Mouse (Mus musculus) cerebellum, adult 11 months (tissue): ENCODE measurements at regions not wholly inside any gene's neighbourhood (a gene's known extent, or its start where the extent isn't known, plus 50 kb on each side); places are given as distances from the start of the nearest gene placed in this dataset.

Source experiments
- DNase-seq: peaks from one replicate; pipeline ENCODE4 v3.0.0; 2022

DNA sequence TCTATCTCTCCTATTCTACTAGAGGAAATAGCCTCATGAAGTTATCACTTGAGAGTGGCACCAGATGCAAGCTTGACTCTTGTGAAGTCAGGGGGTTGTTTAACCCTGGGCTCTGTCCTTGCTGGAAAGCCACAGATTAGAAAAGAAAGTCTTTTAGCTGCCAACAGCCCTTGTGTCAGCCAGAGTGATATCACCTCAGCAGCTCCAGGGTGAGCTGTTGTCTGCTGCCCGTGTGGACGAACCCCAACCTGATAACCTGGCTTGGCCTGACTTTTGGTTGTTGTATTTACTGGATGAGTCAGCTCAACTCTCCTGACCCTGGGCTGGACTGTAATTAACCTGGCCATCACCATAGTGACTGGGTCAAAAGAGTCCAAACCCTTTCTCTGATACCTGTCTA lies 88.6 kb upstream of the Serbp1 start:
- no peak for DNase-seq

DNA sequence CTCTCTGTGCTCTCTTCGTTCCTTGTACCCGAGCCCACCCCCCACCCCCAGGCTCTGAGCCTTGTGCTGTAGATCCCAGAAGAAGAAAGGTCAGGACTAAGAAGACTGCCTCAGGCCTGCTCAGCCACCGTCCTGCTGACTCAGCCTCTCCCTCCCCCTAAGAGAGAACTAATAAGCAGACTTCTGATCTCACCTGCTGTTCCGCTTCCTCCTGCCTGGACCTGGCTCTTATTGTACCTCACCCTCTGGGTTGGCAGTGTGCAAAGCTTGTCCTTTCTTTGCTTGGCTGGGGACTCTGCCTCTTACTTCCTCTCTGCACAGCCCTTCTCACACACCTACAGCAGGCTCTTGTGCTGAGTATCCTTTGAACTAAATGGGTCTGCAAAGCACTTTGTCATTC lies 91.3 kb upstream of the Serbp1 start:
- no peak for DNase-seq

DNA sequence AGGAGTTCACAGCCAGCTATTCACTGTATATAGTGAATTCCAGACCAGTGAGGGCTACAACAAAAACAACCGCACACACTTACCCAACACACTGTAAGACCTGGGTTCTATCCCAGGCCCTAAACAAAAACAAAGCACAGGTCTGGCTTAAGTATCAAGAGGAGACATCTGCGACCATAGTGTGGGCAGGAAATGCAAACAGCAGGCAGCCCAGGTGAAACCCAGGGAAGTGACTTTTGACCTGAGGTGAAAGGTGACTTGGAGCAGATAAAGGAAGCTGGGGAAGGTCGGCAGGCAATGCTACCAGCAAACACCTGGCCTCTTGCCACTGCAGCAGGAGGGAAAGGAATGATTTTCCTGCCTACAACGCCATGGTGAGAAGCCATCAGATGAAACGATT lies 92.0 kb upstream of the Serbp1 start:
- DNase-seq, result no peak

DNA sequence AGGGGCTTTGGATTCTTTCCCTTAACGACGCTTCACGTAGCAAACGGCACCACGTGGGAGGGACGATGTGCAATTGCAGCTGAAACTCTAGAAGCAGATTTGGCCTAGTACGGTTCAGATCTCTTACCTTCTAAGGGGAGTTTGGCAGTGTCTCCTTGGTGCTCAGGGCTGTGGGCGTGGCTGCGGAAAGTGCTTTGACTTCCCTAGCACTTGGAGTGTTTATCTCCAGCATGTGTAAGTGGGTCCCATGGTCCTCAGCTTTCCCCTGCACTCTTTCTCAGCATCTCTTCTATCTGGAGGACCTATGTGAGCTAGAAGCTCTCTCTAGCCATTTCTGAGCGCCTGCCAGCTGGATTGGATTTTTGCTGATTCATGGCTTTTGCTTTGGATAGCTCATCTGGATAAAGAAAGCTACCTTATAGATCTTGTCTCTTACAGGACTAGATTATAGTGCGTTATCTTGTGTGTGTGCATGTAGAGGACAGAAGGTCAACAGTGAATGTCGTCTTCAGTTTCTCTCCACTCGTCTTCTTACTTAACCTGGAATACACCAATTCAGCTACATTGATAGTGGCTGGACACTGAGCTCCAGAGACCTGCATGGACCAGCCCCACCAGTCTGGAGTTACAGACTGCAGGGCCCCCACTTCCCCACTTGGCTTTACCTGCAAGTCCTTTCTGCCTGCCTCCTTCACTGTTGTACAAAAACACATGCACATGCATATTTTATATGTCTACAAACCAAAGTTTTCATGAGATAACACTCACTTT lies 92.8 kb upstream of the Serbp1 start:
- no peak for DNase-seq

DNA sequence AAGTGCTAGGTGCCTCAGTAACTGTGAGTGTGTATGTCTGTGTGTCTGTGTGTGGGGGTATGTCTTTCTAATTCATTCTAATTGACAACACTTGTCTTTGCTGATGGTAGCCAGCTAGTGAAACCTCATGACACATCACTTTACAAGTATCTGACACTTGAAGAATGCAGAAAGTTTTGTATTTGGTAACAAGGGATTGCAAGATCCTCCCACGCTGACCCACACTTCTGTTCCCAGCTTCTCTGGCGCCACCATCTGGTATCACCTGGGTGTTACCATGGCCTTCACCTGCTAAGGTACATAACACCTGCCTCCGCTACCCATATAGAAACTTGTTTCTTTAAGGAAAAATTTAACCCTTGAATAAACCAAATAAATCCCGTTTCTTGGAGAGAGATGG lies 95.8 kb upstream of the Serbp1 start:
- peak; percentile 43 for DNase-seq

DNA sequence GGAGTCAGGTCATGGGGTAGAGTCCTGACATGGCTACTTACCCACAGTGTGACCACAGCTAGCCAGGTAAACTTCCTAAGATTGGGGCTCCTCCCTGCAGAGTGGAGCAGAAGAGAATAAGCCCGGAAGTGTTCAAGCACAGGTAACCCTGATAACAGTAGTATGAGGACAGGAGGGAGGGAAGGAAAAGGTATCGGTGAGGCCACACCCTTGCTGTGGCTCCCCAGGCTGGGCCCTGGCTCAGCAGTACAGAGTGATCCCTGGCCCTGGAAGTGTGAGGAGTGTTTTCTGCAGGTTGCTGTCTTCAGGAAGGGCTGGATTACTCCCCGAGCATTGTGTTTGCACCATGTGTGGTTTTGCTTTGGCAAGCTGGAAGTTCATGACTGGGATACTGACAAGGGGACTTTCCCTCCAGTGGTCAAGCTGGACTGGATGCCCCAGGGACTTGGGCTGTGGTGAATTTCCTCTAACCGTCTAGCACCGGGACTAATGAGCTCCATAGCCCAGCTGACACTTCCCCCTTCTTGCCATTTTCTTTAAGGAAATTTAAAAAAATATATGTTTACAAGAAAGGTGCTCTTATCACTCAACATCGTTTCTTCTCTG lies 97.2 kb upstream of the Serbp1 start:
- DNase-seq, result no peak

DNA sequence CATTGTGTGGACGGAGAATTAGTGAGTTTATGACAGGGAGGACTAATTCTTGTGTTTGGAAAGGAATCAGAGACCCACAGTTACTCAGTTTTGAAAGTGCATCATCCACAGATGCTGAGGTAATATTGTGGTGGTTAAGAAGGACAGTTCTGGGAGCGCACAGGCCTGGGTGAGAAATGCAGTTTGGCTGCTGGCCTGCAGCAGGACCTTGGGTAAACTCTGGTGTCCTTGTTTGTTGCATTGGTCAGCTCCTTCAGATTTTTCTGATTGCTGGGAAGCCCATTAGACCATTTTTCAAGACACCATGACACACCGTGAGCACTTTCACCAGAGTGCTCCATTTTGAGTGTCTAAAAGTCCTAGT lies 99.0 kb upstream of the Serbp1 start:
- no peak for DNase-seq

DNA sequence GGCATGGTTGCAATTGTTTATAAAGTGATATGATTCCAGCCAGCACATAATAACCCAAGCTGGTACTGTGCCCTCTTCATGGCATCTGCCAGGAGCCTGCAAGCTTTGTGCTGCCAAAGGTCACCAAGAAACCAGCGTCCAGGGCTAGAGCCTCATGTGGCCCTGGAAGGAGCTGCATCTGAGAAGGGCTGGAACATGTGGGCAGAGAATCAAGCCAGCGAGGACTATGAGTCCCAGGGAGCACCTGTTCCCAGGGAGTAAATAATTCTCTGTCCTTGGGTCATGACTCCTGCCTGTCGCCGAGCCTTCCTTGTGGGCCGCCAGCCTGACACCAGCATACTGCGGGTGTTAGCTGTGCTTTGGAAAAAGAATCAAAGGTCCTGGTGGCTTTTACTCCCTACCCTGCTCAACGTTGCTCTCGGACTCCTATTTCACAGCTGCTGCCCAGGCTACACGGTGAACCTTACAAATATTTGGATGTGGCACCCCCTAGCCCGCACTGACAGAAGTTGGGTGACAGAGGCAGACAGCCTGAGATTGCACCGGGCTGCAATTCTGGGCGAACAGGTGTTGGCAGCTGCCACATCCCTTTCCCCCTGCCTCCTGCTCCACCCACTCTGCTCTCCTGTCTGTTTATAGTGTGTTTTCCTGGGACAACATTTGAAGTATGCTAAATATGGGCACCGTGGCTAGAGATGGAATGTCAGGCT lies 99.5 kb upstream of the Serbp1 start:
- peak; percentile 25 for DNase-seq

DNA sequence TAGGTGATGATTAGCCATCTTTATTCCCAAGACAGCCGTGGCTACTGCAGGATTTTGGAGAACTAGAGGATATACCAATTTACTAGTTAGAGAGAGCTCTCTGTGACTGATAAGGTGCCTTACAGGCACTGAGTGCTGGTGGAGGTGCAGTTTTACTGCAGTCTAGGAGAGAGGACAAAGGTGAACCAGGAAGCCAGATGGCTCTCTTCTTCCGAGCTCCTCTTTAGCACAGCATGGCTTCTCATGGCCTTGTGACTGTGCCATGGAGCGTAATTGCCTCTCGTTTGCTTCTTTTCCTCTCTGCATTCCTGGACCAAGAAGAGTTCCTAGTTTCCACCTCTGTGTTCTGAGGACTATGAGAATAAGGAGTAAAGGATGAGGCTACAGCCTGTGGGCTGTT lies 100.2 kb upstream of the Gadd45a start:
- DNase-seq, result peak; percentile 33

DNA sequence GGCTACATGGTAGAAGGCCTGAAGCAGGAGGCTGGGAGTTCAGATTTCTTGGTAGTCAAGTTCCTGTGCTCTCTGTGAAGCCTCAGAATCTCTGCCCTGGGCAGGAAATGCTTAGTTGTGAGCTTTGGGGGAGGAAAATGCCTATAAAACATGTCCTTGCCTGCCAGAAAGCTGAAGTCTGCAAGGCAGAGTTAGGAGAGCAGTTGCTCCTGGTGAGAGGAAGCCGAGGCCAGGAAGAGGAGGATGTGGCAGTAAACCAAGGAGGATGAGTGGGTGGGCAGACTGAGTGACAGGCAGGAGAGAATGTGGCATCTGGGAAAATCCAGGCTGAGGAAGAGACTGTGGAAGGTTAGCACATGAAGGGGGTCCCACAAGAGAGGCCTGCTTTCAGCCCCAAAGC lies 97.7 kb upstream of the Gadd45a start:
- DNase-seq, result no peak

DNA sequence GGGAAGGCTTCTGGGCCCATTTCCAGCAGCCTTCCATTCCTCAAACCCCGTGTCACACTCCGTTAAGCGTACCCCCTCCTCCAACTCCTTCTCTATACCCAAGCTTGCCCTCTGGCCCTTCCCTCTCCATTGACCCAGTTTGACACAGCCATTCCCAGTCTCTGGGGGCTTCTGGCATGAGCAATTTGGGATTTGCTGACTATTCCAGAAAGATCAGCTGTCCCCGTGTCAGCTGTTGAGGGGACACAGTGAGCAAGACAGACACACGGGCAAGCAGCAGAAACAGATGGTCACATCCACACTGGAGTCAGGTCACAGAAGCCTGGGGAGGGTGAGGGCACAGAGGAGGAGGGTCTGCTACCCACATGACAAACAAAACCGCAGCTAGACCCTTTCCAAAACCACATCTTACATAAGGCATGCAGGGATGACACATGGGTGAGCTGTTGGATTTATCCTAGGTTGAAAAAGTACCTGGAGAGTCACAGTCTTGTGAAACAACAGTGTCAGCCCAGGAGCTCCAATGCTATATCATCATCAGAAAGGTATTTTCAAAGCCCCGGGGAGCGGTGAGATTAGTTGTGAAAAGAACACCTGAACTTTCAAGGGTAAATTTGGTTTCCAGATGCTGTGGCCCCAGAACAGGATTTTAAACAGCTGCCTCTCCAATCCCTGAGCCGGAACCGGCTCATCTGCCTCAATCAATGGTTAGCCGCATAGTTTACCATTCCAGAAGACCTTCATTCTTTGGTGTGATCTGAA lies 93.5 kb upstream of the Gadd45a start:
- DNase-seq, result no peak

DNA sequence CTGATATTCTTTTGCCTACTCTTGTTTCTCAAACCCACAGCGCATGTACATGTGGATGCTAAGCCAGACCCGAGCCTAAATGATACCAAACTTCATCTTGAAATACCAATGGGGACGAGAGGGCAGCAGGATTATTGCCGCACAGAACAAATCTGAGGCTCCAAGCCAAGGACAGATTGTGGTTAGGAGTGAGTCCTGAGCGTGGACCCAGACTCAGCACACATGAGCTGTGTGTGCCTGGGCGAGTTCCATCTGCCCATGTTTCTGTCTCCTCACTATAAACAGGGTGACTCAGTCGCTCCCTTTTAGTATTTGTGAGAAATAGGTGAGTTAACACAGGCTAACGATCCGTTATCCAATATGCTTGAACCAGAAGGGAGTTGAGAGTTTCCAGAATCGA lies 92.4 kb upstream of the Gadd45a start:
- DNase-seq, result no peak

DNA sequence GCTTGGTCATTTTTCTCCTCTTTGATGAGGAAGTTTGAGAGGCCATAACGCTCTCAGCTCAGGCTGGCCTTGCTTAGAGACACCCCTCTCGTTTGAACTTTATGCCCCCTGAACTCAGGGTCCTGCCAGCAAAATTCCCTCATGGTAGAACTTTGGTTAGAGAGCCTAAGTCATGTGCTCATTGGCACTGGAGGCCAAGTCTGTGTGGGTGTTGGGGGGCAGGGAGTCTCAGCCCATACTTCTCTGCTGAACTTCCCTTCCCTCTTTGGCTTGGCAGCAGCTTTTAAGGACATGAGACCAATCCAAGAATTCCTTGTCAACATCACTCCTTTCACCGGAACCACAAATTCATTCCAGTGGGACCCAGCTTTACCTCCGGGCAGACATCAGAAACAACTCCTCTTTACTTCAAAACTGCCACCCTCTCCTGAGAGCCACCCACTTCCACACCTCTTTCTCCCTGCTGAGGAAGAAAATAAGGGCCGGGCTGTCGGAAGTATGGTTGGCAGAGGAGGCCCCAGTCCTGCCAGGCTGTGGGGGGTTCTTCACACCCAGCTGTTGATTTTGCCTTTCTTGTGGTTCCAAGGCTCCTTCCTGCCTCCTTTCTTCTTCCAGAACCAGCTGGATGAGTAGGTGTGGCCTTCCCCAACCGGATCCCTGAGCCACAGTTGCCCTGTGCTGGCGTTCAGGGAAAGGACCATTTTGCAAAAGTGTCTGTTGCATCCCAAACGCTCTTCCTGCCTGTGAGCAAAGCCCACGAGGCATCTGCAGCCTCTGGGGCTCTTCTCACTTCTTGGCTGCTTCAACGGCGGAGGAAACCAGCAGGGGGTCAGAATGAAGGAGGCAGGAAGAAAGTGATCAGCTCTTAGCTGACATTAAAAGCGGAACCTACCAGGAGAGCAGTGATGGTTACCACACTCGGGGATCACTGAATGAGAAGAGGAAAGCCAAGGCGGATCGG lies 91.5 kb upstream of the Gadd45a start:
- DNase-seq, result no peak

DNA sequence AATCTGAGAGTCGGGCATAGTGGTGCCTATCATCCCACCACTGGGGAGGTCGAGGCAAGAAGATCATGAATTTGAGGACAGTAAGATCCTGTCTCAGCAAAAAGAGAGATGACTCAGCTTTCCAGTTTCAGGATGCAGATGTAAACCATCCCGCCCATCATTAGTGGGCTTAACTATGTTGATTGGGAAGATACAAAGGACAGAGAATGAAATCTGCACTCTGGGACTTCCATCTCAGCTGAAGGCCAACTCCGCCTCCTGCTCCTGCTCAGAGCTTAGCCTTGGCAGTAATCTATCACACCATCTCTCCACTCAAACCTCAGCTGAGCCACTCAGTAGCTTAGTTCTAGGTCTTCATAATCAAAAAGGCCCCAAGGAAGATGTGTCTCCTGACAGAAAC lies 90.5 kb upstream of the Gadd45a start:
- DNase-seq, result no peak

DNA sequence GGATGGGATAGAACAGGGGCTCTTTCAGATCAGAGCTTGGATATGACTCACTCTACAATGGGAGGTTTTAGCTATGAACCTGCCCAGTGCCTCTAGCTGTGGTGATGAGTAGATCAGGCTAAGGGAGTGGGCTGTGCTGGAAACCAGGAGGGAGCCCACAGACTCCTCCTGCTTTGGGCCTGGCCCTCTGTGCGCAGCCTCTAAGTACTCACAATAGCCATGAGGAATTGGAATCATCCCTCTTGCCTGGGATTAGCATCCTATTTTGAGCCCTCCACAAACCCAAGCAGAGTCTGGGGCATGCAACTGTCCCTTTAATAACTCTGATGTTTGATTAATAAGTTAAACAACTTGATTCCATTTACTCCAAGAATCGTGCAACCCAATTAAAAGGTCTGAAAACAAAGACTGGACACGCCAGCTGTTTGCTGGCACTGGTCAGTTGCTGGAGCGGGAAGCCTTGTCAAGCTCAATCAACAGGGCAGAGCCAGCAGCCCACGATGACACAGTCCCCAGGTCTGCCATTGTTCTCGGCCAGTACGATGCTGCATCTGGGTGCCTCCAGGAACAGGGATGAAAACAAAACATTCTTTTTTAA lies 88.6 kb upstream of the Gadd45a start:
- DNase-seq, result no peak

DNA sequence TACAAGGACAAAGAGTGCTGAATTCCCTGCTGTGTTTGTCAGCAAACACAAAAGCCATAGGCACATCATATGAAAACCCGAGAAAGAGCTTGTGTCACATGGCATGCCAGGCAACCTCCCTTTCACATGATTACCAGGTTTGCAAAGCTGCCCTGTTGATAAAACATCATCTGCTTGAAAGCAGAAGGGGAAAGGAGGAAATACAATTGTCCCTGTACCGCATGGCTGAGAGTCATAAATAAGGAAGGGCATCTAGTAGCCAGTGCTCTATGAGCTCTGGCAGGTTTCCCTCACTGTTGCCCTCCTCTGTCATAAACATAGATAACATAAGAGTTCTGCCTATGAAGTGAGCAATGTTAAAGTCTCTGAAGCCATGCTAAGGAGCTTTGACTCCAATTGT lies 86.8 kb upstream of the Gadd45a start:
- no peak for DNase-seq

DNA sequence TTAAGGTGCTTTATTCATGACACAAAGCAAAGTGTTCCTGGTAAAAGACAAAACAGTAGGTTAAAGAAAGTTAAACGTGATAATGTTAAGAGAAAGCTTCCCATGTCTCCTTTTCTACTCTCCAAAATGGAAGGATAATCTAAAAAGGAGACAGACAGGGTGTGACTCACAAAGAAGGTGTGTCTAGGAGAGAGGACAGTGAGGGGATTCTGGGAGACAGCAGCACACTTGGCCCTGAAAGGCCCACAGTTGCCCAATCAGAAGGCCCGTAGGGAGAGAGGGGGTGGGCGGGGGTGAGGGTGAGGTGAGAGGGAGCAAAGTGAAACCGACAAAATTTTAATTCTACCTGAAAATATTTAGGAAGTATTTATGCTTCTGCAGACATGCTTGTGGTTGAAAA lies 85.8 kb upstream of the Gadd45a start:
- no peak for DNase-seq

DNA sequence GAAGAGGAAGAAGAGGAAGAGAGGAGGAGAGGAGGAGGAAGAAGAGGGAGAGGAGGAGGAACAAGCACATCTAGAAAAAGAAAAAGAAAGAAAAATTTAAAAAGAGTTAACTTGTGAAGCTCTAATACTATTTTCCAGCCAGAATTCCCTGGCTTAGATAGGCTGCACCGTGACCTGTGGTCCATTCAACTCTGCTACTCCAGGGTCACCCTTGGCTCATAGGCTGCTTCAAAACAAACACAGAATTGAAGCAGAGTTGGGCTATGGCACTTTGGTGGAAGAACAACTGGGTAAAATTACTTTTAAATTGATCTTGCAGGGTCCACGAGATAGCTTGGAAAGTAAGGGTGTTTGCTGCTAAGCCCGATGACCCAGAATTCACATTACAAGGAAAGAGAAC lies 79.0 kb upstream of the Gadd45a start:
- DNase-seq, result no peak

DNA sequence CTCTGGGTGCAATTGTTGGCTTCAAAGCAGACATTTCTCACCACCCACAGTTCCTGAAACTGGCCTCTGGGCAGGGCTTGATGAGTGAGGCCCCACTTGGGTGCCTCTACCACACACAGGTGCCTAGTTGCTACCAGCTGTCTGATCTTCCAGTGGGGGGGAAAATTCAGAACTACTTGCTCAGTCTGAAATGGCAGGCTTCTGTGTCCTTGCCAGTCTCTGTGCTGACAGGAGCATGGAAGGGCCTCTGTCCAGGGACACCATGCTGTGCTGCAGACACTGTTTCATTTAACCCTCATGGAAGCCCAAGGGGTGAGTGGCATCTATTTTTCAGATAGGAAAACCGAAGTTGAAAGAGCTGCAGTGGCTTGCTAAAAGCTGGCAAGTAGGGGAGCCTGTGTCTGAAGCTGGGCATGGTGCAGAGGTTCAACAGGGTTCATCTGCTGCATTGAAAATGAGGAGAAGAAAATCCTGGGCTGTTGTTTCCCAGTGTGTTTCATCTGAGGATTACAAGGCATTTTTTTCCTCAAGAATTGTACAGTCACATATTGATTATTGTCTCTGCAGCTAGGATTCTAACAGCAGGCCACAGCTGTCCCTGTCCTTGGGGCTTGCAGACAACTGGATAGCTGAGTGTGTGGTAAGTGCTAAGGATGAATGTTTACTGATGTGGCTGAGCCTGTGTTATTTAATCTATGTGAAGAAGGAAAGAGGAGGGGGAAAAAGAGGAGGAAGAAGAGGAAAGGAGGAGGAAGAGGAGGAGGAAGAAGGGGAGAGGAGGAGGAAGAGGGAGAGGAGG lies 78.4 kb upstream of the Gadd45a start:
- no peak for DNase-seq

DNA sequence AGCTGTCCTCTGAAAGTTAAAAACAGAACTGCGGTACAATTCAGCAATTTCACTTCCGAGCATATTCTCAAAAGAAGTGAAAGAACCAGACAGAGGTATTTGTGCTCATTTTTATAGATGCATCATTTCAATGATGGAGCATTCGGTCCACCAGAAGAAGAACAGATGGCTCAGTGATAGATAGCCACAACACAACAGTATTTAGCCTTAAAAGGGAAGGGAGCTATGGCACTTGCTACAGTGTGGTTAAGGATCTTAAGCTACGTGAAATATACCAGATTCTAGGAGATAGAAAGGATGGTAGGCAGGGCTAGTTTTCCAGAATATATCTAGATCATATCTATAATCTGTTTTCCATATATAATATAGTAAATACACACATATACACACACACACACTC lies 77.5 kb upstream of the Gadd45a start:
- no peak for DNase-seq

DNA sequence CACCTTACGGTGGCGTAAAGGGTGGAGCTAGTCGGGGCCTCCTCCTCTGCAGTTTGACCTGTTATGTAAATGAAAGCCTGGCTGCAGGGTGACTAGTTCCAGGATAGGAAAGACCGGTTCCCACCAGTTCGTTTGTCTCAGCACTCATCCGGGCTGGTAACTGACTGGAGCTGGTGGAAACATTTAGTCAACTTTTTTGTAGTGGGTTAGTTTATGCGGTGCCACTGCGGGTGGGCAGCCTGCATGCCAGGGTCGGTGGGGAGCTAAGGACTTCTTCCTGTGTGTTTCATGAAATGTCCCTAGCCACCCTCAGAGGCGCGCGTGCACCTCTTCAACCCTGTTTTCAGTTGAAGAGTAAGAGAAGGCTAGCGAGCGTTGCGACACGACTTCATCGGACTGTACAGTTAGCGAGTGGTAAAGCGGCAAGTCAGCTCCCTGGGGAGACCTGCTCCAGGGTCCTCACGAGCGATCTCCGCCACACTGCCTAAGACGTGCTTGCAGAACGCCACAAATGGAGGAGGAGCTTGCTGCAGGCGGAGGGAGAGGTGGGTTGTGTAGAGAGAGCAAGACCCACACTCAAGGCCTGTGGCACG lies 76.5 kb upstream of the Gadd45a start:
- no peak for DNase-seq
